Mouse (Mus musculus): ENCODE measurements around the gene Psmd4. TPM values are rescaled to one million over a fixed set of nuclear protein-coding genes. Genes with fewer than 3 reads are reported as not detected.

The Psmd4 gene
- polyA plus RNA-seq, 1 experiment from 2014 or later = 258 TPM

- Histone ChIP-seq H3K4me1 (ENCODE audit: control insufficient read depth, insufficient read depth, low read length) (no peaks in the 10 kb centered on the region), H3K27ac (replicated peaks; ENCODE audit: low read depth, low read length) (no peak overlapping the region), H3K4me2 (ENCODE audit: low read length) (no peak overlapping the region), H3K9ac (replicated peaks; ENCODE audit: low read length) (no peak overlapping the region), H3K27me3 (ENCODE audit: control insufficient read depth, insufficient read depth, low read length) (no peaks in the 10 kb centered on the region), H3K9me3 (ENCODE audit: control insufficient read depth, low read length) (no peaks in the 10 kb centered on the region), H3K36me3 (ENCODE audit: control insufficient read depth, insufficient read depth, low read length) (peaks cover 23% of the 10 kb centered on the region), H3K4me3 (replicated peaks; ENCODE audit: low read depth, low read length) (no peak overlapping the region)
- 63% methylated on average over 10 of the region's 10 CpGs for WGBS
- DNase-seq (peak; percentile 28), ATAC-seq (ENCODE audit: low FRiP score, low TSS enrichment) (no peak)
Measured at GRCm38 (mm10) chr3:95054481-95055260, 12.3 kb upstream of the Psmd4 start.

DNA sequence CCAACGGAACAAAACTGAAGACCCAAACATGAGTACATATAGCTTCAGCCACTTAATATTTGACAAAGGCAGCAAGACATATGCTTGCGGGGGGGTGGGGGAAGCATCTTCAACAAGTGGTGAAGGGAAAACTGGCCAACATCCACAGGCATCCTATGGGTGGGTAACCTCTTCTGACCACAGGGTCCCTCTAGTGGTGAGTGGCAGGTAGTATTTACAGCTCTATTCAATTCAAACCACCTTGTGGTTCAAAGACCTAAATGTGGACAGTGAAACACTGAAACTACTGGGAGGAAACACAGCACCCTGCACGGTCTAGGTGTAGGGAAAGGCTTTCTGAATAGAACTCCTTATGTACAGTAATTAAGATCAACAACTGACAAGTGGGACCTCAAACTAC, 11.3 kb upstream of the Psmd4 start:
- Histone ChIP-seq H3K27ac (replicated peaks; ENCODE audit: low read depth, low read length) (no peak overlapping the region), H3K36me3 (ENCODE audit: control insufficient read depth, insufficient read depth, low read length) (peaks cover 13% of the 10 kb centered on the region), H3K9me3 (ENCODE audit: control insufficient read depth, low read length) (no peaks in the 10 kb centered on the region), H3K27me3 (ENCODE audit: control insufficient read depth, insufficient read depth, low read length) (no peaks in the 10 kb centered on the region), H3K4me3 (replicated peaks; ENCODE audit: low read depth, low read length) (no peak overlapping the region), H3K4me1 (ENCODE audit: control insufficient read depth, insufficient read depth, low read length) (no peaks in the 10 kb centered on the region), H3K4me2 (ENCODE audit: low read length) (no peak overlapping the region), H3K9ac (replicated peaks; ENCODE audit: low read length) (no peak overlapping the region)
- peak; percentile 69 for DNase-seq
- 46% methylated on average over 3 of the region's 3 CpGs for WGBS
- no peak for ATAC-seq (ENCODE audit: low FRiP score, low TSS enrichment)

DNA sequence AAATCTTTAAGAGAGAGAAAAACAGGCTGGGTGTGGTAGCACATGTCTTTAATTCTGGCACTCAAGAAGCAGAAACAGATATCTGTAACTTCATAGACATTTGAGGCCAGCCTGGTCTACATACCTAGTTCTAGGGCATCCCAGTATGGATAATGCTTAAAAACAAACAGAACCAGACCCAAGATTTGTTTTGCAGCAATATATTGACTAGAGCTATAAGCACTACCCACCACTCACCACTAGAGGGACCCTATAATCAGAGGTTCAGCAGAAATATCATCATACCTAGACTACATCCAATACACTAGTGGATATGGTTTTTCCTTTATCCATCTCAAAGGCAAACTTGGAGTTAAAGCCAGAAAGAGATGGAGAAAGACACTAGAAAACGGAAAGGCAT, 10.5 kb upstream of the Psmd4 start:
- DNase-seq (peak; percentile 84), ATAC-seq (ENCODE audit: low FRiP score, low TSS enrichment) (no peak)
- Histone ChIP-seq H3K4me3 (replicated peaks; ENCODE audit: low read depth, low read length) (no peak overlapping the region), H3K9ac (replicated peaks; ENCODE audit: low read length) (no peak overlapping the region), H3K27me3 (ENCODE audit: control insufficient read depth, insufficient read depth, low read length) (no peaks in the 10 kb centered on the region), H3K36me3 (ENCODE audit: control insufficient read depth, insufficient read depth, low read length) (peaks cover 7% of the 10 kb centered on the region), H3K4me2 (ENCODE audit: low read length) (no peak overlapping the region), H3K9me3 (ENCODE audit: control insufficient read depth, low read length) (no peaks in the 10 kb centered on the region), H3K4me1 (ENCODE audit: control insufficient read depth, insufficient read depth, low read length) (no peaks in the 10 kb centered on the region), H3K27ac (replicated peaks; ENCODE audit: low read depth, low read length) (no peak overlapping the region)
- 45% methylated on average over 1 of the region's 1 CpGs for WGBS

DNA sequence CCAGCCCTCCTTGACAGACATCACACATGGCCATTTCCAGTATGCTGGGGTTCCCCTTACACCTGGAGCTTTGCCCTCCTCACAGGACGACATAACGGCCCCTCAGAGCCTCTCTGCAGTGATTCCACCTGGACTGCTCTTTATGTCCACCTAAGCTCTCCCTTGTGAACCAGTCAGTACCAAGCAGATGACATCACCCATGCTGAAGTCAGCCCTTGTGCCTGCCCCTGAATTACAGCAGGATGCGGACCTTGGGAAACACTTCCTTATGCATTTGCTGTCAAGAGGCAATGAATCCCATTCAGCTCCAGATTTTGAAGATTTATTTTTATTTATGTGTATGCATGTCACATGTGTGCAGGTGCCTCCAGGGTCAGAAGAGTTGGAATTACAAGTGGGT, 5.5 kb upstream of the Psmd4 start:
- no peak for ATAC-seq (ENCODE audit: low FRiP score, low TSS enrichment)
- 73% methylated on average over 3 of the region's 3 CpGs for WGBS

GRCm38 (mm10) chr3:95046462-95047057, 4.1 kb upstream of the Psmd4 start:
- H3K27ac ChIP-seq (replicated peaks; ENCODE audit: low read depth, low read length) = no peak overlapping the region
- no peak overlapping the region for H3K9ac ChIP-seq (replicated peaks; ENCODE audit: low read length)
- H3K4me1 ChIP-seq (ENCODE audit: control insufficient read depth, insufficient read depth, low read length) = peaks cover 5% of the 10 kb centered on the region
- H3K27me3 ChIP-seq (ENCODE audit: control insufficient read depth, insufficient read depth, low read length) = no peaks in the 10 kb centered on the region
- H3K36me3 ChIP-seq (ENCODE audit: control insufficient read depth, insufficient read depth, low read length) = no peaks in the 10 kb centered on the region
- no peak for DNase-seq
- H3K4me3 ChIP-seq (replicated peaks; ENCODE audit: low read depth, low read length) = no peak overlapping the region
- no peak overlapping the region for H3K4me2 ChIP-seq (ENCODE audit: low read length)
- 85% methylated on average over 11 of the region's 11 CpGs for WGBS
- no peaks in the 10 kb centered on the region for H3K9me3 ChIP-seq (ENCODE audit: control insufficient read depth, low read length)
- no peak for ATAC-seq (ENCODE audit: low FRiP score, low TSS enrichment)

More for the DNA sequence above, 5.5 kb upstream of the Psmd4 start:
- Histone ChIP-seq H3K27me3 (ENCODE audit: control insufficient read depth, insufficient read depth, low read length) (no peaks in the 10 kb centered on the region), H3K4me3 (replicated peaks; ENCODE audit: low read depth, low read length) (no peak overlapping the region), H3K36me3 (ENCODE audit: control insufficient read depth, insufficient read depth, low read length) (no peaks in the 10 kb centered on the region), H3K4me2 (ENCODE audit: low read length) (no peak overlapping the region), H3K9me3 (ENCODE audit: control insufficient read depth, low read length) (no peaks in the 10 kb centered on the region), H3K4me1 (ENCODE audit: control insufficient read depth, insufficient read depth, low read length) (peaks cover under 1% of the 10 kb centered on the region; the same call in 1 of the 2 replicates), H3K9ac (replicated peaks; ENCODE audit: low read length) (no peak overlapping the region), H3K27ac (replicated peaks; ENCODE audit: low read depth, low read length) (no peak overlapping the region)
- DNase-seq = no peak

GRCm38 (mm10) chr3:95043251-95043650, 837 bp upstream of the Psmd4 start:
- H3K4me1 ChIP-seq (ENCODE audit: control insufficient read depth, insufficient read depth, low read length) = peaks cover 10% of the 10 kb centered on the region
- no peaks in the 10 kb centered on the region for H3K27me3 ChIP-seq (ENCODE audit: control insufficient read depth, insufficient read depth, low read length)
- no peaks in the 10 kb centered on the region for H3K9me3 ChIP-seq (ENCODE audit: control insufficient read depth, low read length)
- H3K36me3 ChIP-seq (ENCODE audit: control insufficient read depth, insufficient read depth, low read length) = 0 out of 2 replicates have a peak, but pooled peaks cover 5% of the 10 kb centered on the region
- ATAC-seq (ENCODE audit: low FRiP score, low TSS enrichment) = no peak
- no peak for DNase-seq
- H3K27ac ChIP-seq (replicated peaks; ENCODE audit: low read depth, low read length) = no peak overlapping the region
- H3K4me2 ChIP-seq (ENCODE audit: low read length) = no peak overlapping the region
- H3K4me3 ChIP-seq (replicated peaks; ENCODE audit: low read depth, low read length) = peak overlapping the region; percentile 65; the same call in 1 of the 2 replicates
- H3K9ac ChIP-seq (replicated peaks; ENCODE audit: low read length) = no peak overlapping the region
- 81% methylated on average over 6 of the region's 6 CpGs for WGBS

GRCm38 (mm10) chr3:95042838-95043229, 420 bp upstream of the Psmd4 start:
- Histone ChIP-seq H3K9ac (replicated peaks; ENCODE audit: low read length) (no peak overlapping the region; the same call in 1 of the 2 replicates), H3K36me3 (ENCODE audit: control insufficient read depth, insufficient read depth, low read length) (0 out of 2 replicates have a peak, but pooled peaks cover 5% of the 10 kb centered on the region), H3K27me3 (ENCODE audit: control insufficient read depth, insufficient read depth, low read length) (no peaks in the 10 kb centered on the region), H3K9me3 (ENCODE audit: control insufficient read depth, low read length) (no peaks in the 10 kb centered on the region), H3K4me3 (replicated peaks; ENCODE audit: low read depth, low read length) (peak overlapping the region; percentile 65), H3K27ac (replicated peaks; ENCODE audit: low read depth, low read length) (peak overlapping the region; percentile 56; the same call in 1 of the 2 replicates), H3K4me2 (ENCODE audit: low read length) (peak overlapping the region; percentile 68), H3K4me1 (ENCODE audit: control insufficient read depth, insufficient read depth, low read length) (peaks cover 10% of the 10 kb centered on the region)
- ATAC-seq (ENCODE audit: low FRiP score, low TSS enrichment) (peak; percentile 52; the same call in 1 of the 2 replicates), DNase-seq (no peak)
- 32% methylated on average over 7 of the region's 7 CpGs for WGBS

DNA sequence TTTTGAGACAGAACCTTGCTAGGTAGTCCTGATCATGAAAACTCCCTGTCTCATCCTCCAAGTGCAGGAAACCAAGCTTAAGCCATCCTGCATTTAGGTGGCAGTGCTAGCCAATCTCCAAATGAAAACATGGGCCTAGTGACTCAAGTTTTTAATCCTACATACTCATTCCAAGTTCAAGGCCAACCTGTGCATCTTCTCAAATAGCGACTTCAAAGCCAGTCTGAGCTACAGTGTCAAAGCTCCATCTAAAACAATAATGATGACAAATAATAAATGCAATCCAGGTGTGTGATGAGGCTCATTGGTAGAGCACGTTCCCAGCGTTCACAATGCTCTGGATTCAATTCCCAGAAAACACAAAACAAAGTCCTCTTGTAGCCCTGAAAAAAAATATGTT, 789 bp downstream of the Psmd4 start:
- Histone ChIP-seq H3K9ac (replicated peaks; ENCODE audit: low read length) (peak overlapping the region; percentile 79), H3K4me2 (ENCODE audit: low read length) (peak overlapping the region; percentile 68), H3K36me3 (ENCODE audit: control insufficient read depth, insufficient read depth, low read length) (peaks cover 12% of the 10 kb centered on the region), H3K27me3 (ENCODE audit: control insufficient read depth, insufficient read depth, low read length) (no peaks in the 10 kb centered on the region), H3K9me3 (ENCODE audit: control insufficient read depth, low read length) (no peaks in the 10 kb centered on the region), H3K4me3 (replicated peaks; ENCODE audit: low read depth, low read length) (peak overlapping the region; percentile 65), H3K27ac (replicated peaks; ENCODE audit: low read depth, low read length) (no peak overlapping the region), H3K4me1 (ENCODE audit: control insufficient read depth, insufficient read depth, low read length) (peaks cover 10% of the 10 kb centered on the region)
- WGBS = 20% methylated on average over 3 of the region's 3 CpGs
- DNase-seq (no peak), ATAC-seq (ENCODE audit: low FRiP score, low TSS enrichment) (no peak)

DNA sequence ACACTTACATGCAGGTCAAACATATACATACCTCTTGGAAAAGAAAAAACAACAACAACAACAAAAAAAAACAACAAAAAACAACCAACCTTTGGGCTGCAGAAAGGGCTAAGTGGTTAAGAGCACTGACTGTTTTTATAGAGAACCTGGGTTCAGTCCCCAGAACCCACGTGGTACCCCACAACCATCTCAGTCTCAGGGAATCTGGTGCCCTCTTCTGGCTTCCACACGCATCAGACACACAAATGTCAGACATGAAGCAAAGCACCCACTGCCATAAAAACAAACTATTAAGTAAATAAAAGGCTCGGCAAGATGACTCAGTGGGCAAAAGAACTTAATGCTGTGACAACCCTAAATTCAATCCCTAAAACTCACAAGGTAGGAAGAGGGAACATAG, 12.5 kb downstream of the Psmd4 start:
- DNase-seq (no peak), ATAC-seq (ENCODE audit: low FRiP score, low TSS enrichment) (no peak)
- no peak overlapping the region for H3K9ac ChIP-seq (replicated peaks; ENCODE audit: low read length)
- no peak overlapping the region for H3K4me3 ChIP-seq (replicated peaks; ENCODE audit: low read depth, low read length)
- no peak overlapping the region for H3K4me2 ChIP-seq (ENCODE audit: low read length)
- H3K4me1 ChIP-seq (ENCODE audit: control insufficient read depth, insufficient read depth, low read length) = no peaks in the 10 kb centered on the region
- H3K9me3 ChIP-seq (ENCODE audit: control insufficient read depth, low read length) = no peaks in the 10 kb centered on the region
- no peaks in the 10 kb centered on the region for H3K27me3 ChIP-seq (ENCODE audit: control insufficient read depth, insufficient read depth, low read length)
- H3K36me3 ChIP-seq (ENCODE audit: control insufficient read depth, insufficient read depth, low read length) = peaks cover 46% of the 10 kb centered on the region
- 71% methylated on average over 3 of the region's 3 CpGs for WGBS
- H3K27ac ChIP-seq (replicated peaks; ENCODE audit: low read depth, low read length) = no peak overlapping the region
